Mouse (Mus musculus) heart, adult 2 months (tissue): Measurements from ENCODE around the gene Serpina1b. TPM values are rescaled to one million over a fixed set of nuclear protein-coding genes. Genes with fewer than 3 reads are reported as not detected.

Experiments used
- DNase-seq, 2 experiments: peaks; one replicate each; pipeline ENCODE4 v3.0.0; 2021
- H3K27ac ChIP-seq: fragments of 200-600 bp; 2 replicates; pipeline ENCODE4 v1.8.1; 2022
- H3K27me3 ChIP-seq: fragments of 200-500 bp; 2 replicates; pipeline ENCODE4 v1.6.1; 2012; ENCODE audit warnings: mild to moderate bottlenecking, low read length, inconsistent platforms, mixed read lengths; ENCODE audit not compliant: control insufficient read depth, insufficient read depth
- H3K36me3 ChIP-seq: fragments of 200-500 bp; 2 replicates; pipeline ENCODE4 v1.6.1; 2012; ENCODE audit warnings: low read length, inconsistent platforms; ENCODE audit not compliant: control insufficient read depth, insufficient read depth
- H3K4me1 ChIP-seq: fragments of 200-500 bp; 2 replicates; pipeline ENCODE4 v1.6.1; 2011; ENCODE audit warnings: low read length; ENCODE audit not compliant: control insufficient read depth, insufficient read depth
- H3K4me3 ChIP-seq: fragments of 200-600 bp; 2 replicates; pipeline ENCODE4 v1.8.1; 2022
- H3K79me2 ChIP-seq: fragments of 200-500 bp; replicated peaks from 2 replicates; pipeline ENCODE4 v1.6.1; 2012; ENCODE audit warnings: mild to moderate bottlenecking, inconsistent platforms, low read length, moderate library complexity, mixed read lengths; ENCODE audit not compliant: control insufficient read depth, insufficient read depth
- H3K9ac ChIP-seq: fragments of 200-500 bp; 2 replicates; pipeline ENCODE4 v1.6.1; 2012; ENCODE audit warnings: low read depth, mild to moderate bottlenecking, control low read depth, inconsistent platforms, low read length, mixed read lengths
- CTCF ChIP-seq: fragments of 200-600 bp; IDR thresholded peaks from 2 replicates; pipeline ENCODE4 v1.8.1; 2022; ENCODE audit warnings: antibody characterized with exemption, mild to moderate bottlenecking, moderate library complexity
- EP300 ChIP-seq: fragments of 200-500 bp; IDR thresholded peaks from 2 replicates; pipeline ENCODE4 v1.6.1; 2011; ENCODE audit warnings: low read depth, low read length, control low read depth; ENCODE audit not compliant: insufficient read depth
- POLR2A ChIP-seq: fragments of 200-500 bp; IDR thresholded peaks from 2 replicates; pipeline ENCODE4 v1.6.1; 2011; ENCODE audit warnings: mild to moderate bottlenecking, low read depth, low read length, control low read depth; ENCODE audit not compliant: insufficient read depth
- WGBS: fragments of 180-500 bp; shearing (Covaris S2); methylation state at CpG from one replicate; pipeline ENCODE4 v1.1.7; 2018; 5-methylcytosine and 5-hydroxymethylcytosine counted together
- intact Hi-C: fragments of 180-260 bp; cut with DNase I; formaldehyde crosslinking; loops from one replicate; pipeline ENCODE4 v1.15.1; 2025
- polyA plus RNA-seq: library from polyadenylated mRNA; depleted of rRNA; stranded (reverse); fragments of >200 nt; gene quantifications from 2 replicates; pipeline ENCODE4 v1.2.3, GENCODE M21; 2012
- total RNA-seq, 2 experiments: library from RNA; stranded (reverse); gene quantifications; 2 replicates each; pipeline ENCODE4 v1.2.3; 2021

Serpina1b gene
- total and polyA plus RNA-seq, 3 experiments = 0.18 to 0.27 (median 0.23) TPM

- H3K4me3 ChIP-seq = no peak overlapping the region
- H3K79me2 ChIP-seq = no peaks in the 10 kb centered on the region
- no peak for TF ChIP-seq CTCF
- TF ChIP-seq POLR2A = no peak
- no peak for TF ChIP-seq EP300
- no peaks in the 10 kb centered on the region for H3K36me3 ChIP-seq
- WGBS = 72% methylated on average over 3 of the region's 3 CpGs
- intact Hi-C loops = no loop called here
- DNase-seq = no peak
- no peaks in the 10 kb centered on the region for H3K4me1 ChIP-seq
- H3K27me3 ChIP-seq = no peaks in the 10 kb centered on the region
- H3K9ac ChIP-seq = no peak overlapping the region
- H3K27ac ChIP-seq = no peak overlapping the region
These were observed 118.6 kb downstream of the Serpina1b start for GRCm38 (mm10) chr12:103711537-103711936.

GRCm38 (mm10) chr12:103710405-103710804 is 119.8 kb downstream of the Serpina1b start:
- Histone ChIP-seq H3K27me3 (no peaks in the 10 kb centered on the region), H3K9ac (no peak overlapping the region), H3K27ac (no peak overlapping the region), H3K4me3 (no peak overlapping the region), H3K36me3 (no peaks in the 10 kb centered on the region), H3K4me1 (no peaks in the 10 kb centered on the region), H3K79me2 (no peaks in the 10 kb centered on the region)
- intact Hi-C loops = no loop called here
- DNase-seq = no peak
- TF ChIP-seq POLR2A = no peak
- TF ChIP-seq CTCF = peak; percentile 41
- WGBS = 79% methylated on average over 1 of the region's 1 CpGs

GRCm38 (mm10) chr12:103706113-103706512 is 124.1 kb downstream of the Serpina1b start:
- intact Hi-C loops = no loop called here
- no peaks in the 10 kb centered on the region for H3K36me3 ChIP-seq
- H3K79me2 ChIP-seq = no peaks in the 10 kb centered on the region
- WGBS = 33% methylated on average over 4 of the region's 4 CpGs
- no peaks in the 10 kb centered on the region for H3K27me3 ChIP-seq
- no peak overlapping the region for H3K27ac ChIP-seq
- no peaks in the 10 kb centered on the region for H3K4me1 ChIP-seq
- no peak overlapping the region for H3K9ac ChIP-seq
- TF ChIP-seq EP300 (no peak), POLR2A (no peak)
- no peak for DNase-seq
- no peak overlapping the region for H3K4me3 ChIP-seq

- H3K27ac ChIP-seq = no peak overlapping the region
- intact Hi-C loops = no loop called here
- no peaks in the 10 kb centered on the region for H3K79me2 ChIP-seq
- H3K27me3 ChIP-seq = no peaks in the 10 kb centered on the region
- no peak overlapping the region for H3K4me3 ChIP-seq
- TF ChIP-seq POLR2A = no peak
- no peak for TF ChIP-seq EP300
- TF ChIP-seq CTCF = no peak
- WGBS = 32% methylated on average over 2 of the region's 2 CpGs
- H3K36me3 ChIP-seq = no peaks in the 10 kb centered on the region
- H3K4me1 ChIP-seq = no peaks in the 10 kb centered on the region
- DNase-seq = no peak
- H3K9ac ChIP-seq = no peak overlapping the region
These were observed 124.6 kb downstream of the Serpina1b start for GRCm38 (mm10) chr12:103705547-103705946.

GRCm38 (mm10) chr12:103700144-103700750 is 129.9 kb downstream of the Serpina1b start:
- Histone ChIP-seq H3K9ac (no peak overlapping the region), H3K4me3 (no peak overlapping the region), H3K4me1 (no peaks in the 10 kb centered on the region), H3K79me2 (no peaks in the 10 kb centered on the region), H3K27ac (no peak overlapping the region), H3K36me3 (no peaks in the 10 kb centered on the region), H3K27me3 (no peaks in the 10 kb centered on the region)
- no peak for DNase-seq
- intact Hi-C loops = no loop called here
- TF ChIP-seq EP300 (no peak), CTCF (no peak), POLR2A (no peak)
- WGBS = 79% methylated on average over 4 of the region's 4 CpGs

GRCm38 (mm10) chr12:103695429-103695828 is 134.7 kb downstream of the Serpina1b start, which contains the start of gene Serpina1f:
TSS of gene Serpina1f (minus strand) at chr12:103695529.
- Histone ChIP-seq H3K27me3 (no peaks in the 10 kb centered on the region), H3K4me3 (no peak within 1 kb of the TSS), H3K27ac (no peak within 1 kb of the TSS), H3K9ac (no peak within 1 kb of the TSS), H3K4me1 (no peaks in the 10 kb centered on the region), H3K36me3 (no peaks in the 10 kb centered on the region), H3K79me2 (no peaks in the 10 kb centered on the region)
- no peak for DNase-seq
- intact Hi-C loops = no loop called here
- 80% methylated on average over 8 of the region's 8 CpGs for WGBS
- no peak for TF ChIP-seq EP300
